Mouse (Mus musculus) lung, adult 2 months (tissue): ENCODE data around the gene Sall1.

ENCODE experiments used
- CTCF ChIP-seq: fragments of 200-500 bp; IDR thresholded peaks from 2 replicates; pipeline ENCODE4 v1.5.1; 2011; ENCODE audit warnings: mild to moderate bottlenecking, low read length, control low read depth; ENCODE audit not compliant: insufficient read depth
- POLR2A ChIP-seq: fragments of 200-500 bp; IDR thresholded peaks from 2 replicates; pipeline ENCODE4 v1.6.1; 2011; ENCODE audit warnings: low read depth, mild to moderate bottlenecking, control low read depth, low read length, borderline replicate concordance; ENCODE audit errors: extremely low read depth

GRCm38 (mm10) chr8:89007114-89007513 lies 36.8 kb downstream of the Sall1 start:
- no peak for TF ChIP-seq CTCF
- TF ChIP-seq POLR2A = no peak
